Mouse (Mus musculus): ENCODE measurements around the gene Helz. TPM values are rescaled to one million over a fixed set of nuclear protein-coding genes. Genes with fewer than 3 reads are reported as not detected.

The Helz gene
- polyA plus RNA-seq, 1 experiment from 2014 or later = 17.3 TPM

DNA sequence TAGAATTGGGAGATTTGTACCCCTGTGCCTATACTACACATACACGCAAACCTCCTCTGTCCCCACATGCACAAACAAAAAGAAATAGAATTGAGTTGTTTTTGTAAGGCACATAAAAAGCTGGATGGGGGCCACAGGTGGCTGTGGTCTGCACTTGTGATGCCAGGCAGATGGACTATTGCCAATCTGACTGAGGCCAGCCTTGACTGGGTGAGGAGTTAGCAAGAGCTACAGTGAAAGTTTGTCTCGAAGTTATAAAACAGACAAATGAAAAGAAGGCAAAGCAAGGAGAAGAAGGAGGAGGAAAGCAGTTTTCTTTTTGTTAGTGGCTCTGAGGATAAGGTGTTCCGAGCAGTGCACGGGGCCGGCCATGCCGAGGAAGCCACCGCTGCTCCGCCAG lies 82.2 kb downstream of the Helz start:
- no peaks in the 10 kb centered on the region for H3K9me3 ChIP-seq
- H3K36me3 ChIP-seq = peaks cover 22% of the 10 kb centered on the region

DNA sequence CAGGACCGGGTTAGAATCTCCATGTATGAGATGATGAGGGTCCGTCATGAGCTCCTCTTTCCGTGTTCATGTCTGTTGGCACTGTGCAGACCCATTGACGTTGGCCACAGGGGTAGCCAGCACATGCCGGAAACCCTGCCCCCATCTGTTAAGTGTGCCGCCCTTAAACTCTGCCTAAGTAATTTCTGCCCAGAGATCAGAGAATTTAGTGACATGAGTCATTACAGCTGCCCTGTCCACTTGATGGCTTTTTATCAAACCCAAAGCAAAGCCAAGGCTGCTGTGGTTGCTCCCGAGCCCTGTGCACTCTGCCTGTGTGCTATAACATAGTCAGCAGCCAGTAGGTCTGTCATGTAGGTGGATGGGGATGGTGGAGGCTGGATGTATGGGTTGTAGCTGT lies 83.4 kb downstream of the Helz start:
- no peak overlapping the region for H3K4me2 ChIP-seq
- no peak for ATAC-seq (ENCODE audit: insufficient read depth, low FRiP score, low read depth)
- H3K9ac ChIP-seq = no peak overlapping the region
- H3K27ac ChIP-seq = no peak overlapping the region
- H3K27me3 ChIP-seq (replicated peaks) = no peaks in the 10 kb centered on the region
- H3K4me1 ChIP-seq = no peaks in the 10 kb centered on the region
- no peaks in the 10 kb centered on the region for H3K9me3 ChIP-seq
- no peak overlapping the region for H3K4me3 ChIP-seq (replicated peaks)
- WGBS = 82% methylated on average over 7 of the region's 7 CpGs
- H3K36me3 ChIP-seq = peaks cover 24% of the 10 kb centered on the region

More for the DNA sequence above, 82.2 kb downstream of the Helz start:
- Histone ChIP-seq H3K4me2 (no peak overlapping the region), H3K9ac (no peak overlapping the region), H3K4me1 (no peaks in the 10 kb centered on the region), H3K27me3 (replicated peaks) (no peaks in the 10 kb centered on the region), H3K27ac (no peak overlapping the region), H3K4me3 (replicated peaks) (no peak overlapping the region)
- 72% methylated on average over 8 of the region's 8 CpGs for WGBS
- no peak for ATAC-seq (ENCODE audit: insufficient read depth, low FRiP score, low read depth)

DNA sequence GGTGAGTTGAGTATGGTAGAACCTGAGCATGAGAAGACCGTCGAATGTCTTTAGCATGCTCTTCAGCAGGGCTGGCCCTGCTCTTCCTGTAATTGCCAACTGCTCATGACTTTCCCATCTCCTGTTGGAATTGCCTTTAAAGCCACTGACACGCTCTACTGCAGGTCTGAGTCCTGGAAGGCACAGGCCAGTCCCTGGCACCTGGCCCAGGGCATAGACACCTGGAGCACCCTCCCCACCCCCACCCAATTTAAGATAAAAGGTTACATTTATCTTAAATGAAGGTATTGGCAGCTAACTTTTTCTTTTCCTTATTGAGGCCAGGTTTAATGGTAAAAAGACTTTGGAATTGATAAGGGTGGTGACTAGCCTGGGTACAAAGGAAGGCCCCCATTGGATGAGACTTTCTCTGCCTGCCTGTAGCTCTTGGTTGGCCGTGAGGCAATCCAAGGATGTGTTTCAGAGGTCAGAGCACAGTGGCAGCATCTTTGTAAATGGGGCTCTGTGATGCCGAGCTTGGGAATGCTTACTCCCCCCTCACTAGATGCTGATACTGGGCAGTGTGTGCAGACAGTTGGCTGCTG lies 85.9 kb downstream of the Helz start:
- no peak overlapping the region for H3K4me3 ChIP-seq (replicated peaks)
- peaks cover 30% of the 10 kb centered on the region for H3K36me3 ChIP-seq
- H3K27ac ChIP-seq = no peak overlapping the region
- no peaks in the 10 kb centered on the region for H3K27me3 ChIP-seq (replicated peaks)
- H3K4me1 ChIP-seq = no peaks in the 10 kb centered on the region
- no peaks in the 10 kb centered on the region for H3K9me3 ChIP-seq
- WGBS = 83% methylated on average over 5 of the region's 5 CpGs
- H3K4me2 ChIP-seq = no peak overlapping the region
- ATAC-seq (ENCODE audit: insufficient read depth, low FRiP score, low read depth) = no peak
- H3K9ac ChIP-seq = no peak overlapping the region

DNA sequence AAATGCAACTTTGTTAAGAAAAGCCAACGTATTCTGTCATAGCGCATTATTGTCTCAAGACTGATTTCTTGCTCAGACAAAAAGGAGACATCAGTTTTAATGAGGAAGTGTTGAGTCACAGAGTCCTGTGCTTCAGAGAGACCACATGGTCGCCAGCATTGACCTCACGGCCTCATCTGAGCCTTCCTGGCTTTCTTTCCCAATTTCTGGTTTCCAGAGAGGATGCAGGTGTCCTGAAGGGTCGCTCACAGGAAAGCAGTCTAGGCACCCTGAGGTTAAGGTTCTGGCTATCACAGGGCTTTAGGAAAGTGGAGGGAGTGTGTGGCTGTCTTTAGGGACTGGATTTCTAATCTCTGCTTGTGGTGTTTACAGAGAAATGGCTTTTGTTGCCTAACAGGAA lies 90.4 kb downstream of the Helz start:
- Histone ChIP-seq H3K36me3 (peaks cover 22% of the 10 kb centered on the region), H3K9me3 (no peaks in the 10 kb centered on the region), H3K4me1 (no peaks in the 10 kb centered on the region), H3K4me2 (no peak overlapping the region), H3K27ac (no peak overlapping the region), H3K27me3 (replicated peaks) (no peaks in the 10 kb centered on the region), H3K9ac (no peak overlapping the region), H3K4me3 (replicated peaks) (no peak overlapping the region)
- WGBS = 80% methylated on average over 5 of the region's 5 CpGs
- ATAC-seq (ENCODE audit: insufficient read depth, low FRiP score, low read depth) = no peak

DNA sequence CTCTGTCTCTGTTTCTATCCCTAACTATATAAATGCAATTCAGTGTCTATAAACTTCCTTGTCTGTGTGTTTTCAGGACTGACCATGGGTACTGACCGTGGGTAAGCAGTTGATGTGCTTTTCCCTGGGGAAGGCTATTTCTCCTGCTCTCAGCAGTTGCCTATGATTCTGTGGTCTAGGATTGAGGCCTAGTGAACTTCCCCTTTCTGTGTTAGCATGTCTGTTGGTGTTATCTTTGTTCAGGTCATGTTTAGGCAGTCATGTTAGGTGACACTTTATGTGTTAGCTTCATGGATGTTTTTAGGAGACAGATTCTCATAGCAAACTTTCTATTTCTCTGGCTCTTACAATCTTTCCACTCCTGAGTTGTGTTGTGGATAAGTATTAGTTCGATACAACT lies 91.9 kb downstream of the Helz start:
- ATAC-seq (ENCODE audit: insufficient read depth, low FRiP score, low read depth) = no peak
- WGBS = 93% methylated on average over 2 of the region's 2 CpGs

DNA sequence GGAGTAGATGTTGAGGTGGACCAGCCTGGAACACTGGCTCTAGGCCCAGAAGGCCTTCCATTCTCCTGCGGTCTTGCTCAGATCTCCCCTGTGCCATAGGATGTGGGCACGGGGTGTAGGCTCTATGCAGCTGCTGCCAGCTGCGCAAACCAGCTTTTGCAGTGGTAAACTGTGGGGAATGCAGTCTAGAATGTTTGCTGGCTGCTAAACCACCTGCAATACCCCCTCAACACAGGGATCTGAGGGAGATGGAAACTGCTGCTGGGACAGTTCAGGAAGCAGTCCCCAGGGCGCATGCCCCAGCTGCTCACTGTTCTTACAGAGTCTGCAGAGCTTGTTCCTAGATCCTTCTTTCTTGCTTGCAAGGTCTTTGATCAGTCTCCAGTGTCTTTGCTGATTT lies 96.7 kb downstream of the Helz start:
- Histone ChIP-seq H3K9me3 (no peaks in the 10 kb centered on the region), H3K27me3 (replicated peaks) (no peaks in the 10 kb centered on the region), H3K27ac (no peak overlapping the region), H3K36me3 (peaks cover 19% of the 10 kb centered on the region; the same call in 1 of the 2 replicates), H3K4me3 (replicated peaks) (no peak overlapping the region), H3K4me1 (no peaks in the 10 kb centered on the region), H3K4me2 (no peak overlapping the region), H3K9ac (no peak overlapping the region)
- WGBS = 91% methylated on average over 4 of the region's 4 CpGs
- no peak for ATAC-seq (ENCODE audit: insufficient read depth, low FRiP score, low read depth)

More for the DNA sequence above, 91.9 kb downstream of the Helz start:
- Histone ChIP-seq H3K4me1 (no peaks in the 10 kb centered on the region), H3K4me2 (no peak overlapping the region), H3K27ac (no peak overlapping the region), H3K36me3 (peaks cover 22% of the 10 kb centered on the region), H3K9ac (no peak overlapping the region), H3K27me3 (replicated peaks) (no peaks in the 10 kb centered on the region), H3K9me3 (no peaks in the 10 kb centered on the region), H3K4me3 (replicated peaks) (no peak overlapping the region)

DNA sequence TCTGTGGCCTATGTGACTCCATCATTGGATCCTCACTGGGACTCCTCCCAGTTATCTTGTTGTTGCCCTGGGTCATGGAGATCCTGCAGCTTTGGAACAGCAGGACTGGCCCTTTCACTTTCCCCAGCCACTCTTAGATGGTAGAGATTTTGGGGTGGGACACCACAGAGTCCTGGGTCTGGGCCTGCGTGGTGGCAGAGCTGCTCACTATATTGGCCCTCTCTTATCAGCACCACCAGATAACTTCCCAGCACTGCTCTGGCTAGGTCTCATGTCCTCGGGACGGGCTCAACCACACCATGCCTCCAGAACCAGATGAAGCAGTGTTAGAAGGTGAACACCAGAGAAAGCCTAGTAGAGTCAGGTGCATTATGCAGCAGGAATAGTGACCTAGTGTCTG lies 99.6 kb downstream of the Helz start:
- Histone ChIP-seq H3K27me3 (replicated peaks) (no peaks in the 10 kb centered on the region), H3K27ac (no peak overlapping the region), H3K9me3 (no peaks in the 10 kb centered on the region), H3K4me1 (peaks cover 3% of the 10 kb centered on the region; the same call in 1 of the 2 replicates), H3K36me3 (peaks cover 19% of the 10 kb centered on the region; the same call in 1 of the 2 replicates), H3K9ac (no peak overlapping the region), H3K4me2 (no peak overlapping the region), H3K4me3 (replicated peaks) (no peak overlapping the region)
- 82% methylated on average over 3 of the region's 3 CpGs for WGBS
- ATAC-seq (ENCODE audit: insufficient read depth, low FRiP score, low read depth) = no peak

DNA sequence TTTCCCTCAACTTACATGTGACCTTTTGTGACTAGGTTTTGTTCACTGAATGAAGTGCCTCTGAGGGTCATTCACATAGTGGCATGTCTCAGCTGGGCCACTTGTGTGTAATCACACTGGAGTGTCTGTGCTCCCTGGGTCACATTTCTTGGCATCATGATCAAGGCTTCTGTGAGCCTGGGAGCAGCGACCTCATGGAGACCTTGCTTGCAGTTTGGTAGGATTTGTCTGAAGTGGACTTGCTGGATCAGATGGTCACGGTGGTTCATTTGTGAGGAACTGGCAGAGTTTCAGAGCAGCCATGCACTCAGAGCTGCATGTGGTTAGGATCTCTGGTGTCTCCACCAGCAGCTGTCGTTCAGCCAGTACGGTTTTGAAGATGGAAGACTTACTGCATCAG lies 100.9 kb downstream of the Helz start:
- no peaks in the 10 kb centered on the region for H3K27me3 ChIP-seq (replicated peaks)
- 84% methylated on average over 4 of the region's 4 CpGs for WGBS
- H3K4me3 ChIP-seq (replicated peaks) = no peak overlapping the region
- peaks cover 3% of the 10 kb centered on the region; the same call in 1 of the 2 replicates for H3K4me1 ChIP-seq
- no peak overlapping the region for H3K4me2 ChIP-seq
- H3K27ac ChIP-seq = no peak overlapping the region
- no peak for ATAC-seq (ENCODE audit: insufficient read depth, low FRiP score, low read depth)
- peaks cover 18% of the 10 kb centered on the region; the same call in 1 of the 2 replicates for H3K36me3 ChIP-seq
- H3K9ac ChIP-seq = no peak overlapping the region
- no peaks in the 10 kb centered on the region for H3K9me3 ChIP-seq

DNA sequence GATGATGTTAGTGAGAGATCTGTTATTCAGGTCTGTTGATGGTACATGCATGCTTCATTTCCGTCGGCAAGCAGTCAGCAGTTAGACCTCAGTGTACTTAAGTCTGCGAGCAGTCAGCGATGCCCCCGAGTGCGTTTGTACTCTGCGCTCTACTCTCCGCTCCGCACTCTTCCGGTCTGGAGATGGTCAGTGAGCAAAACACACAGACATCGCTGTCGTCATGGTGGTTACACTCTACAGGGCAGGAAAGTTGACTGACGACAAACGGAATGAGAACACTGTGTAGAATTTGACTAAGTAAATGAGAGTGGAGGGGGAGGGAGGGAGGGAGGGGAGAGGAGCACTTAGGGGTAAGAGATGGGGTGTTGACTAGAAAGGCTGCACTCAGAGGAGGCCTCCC lies 101.7 kb downstream of the Helz start:
- H3K9me3 ChIP-seq = no peaks in the 10 kb centered on the region
- no peaks in the 10 kb centered on the region for H3K27me3 ChIP-seq (replicated peaks)
- H3K4me2 ChIP-seq = no peak overlapping the region
- peaks cover 13% of the 10 kb centered on the region; the same call in 1 of the 2 replicates for H3K36me3 ChIP-seq
- no peak for ATAC-seq (ENCODE audit: insufficient read depth, low FRiP score, low read depth)
- no peak overlapping the region for H3K4me3 ChIP-seq (replicated peaks)
- H3K27ac ChIP-seq = no peak overlapping the region
- no peak overlapping the region for H3K9ac ChIP-seq
- 90% methylated on average over 14 of the region's 14 CpGs for WGBS
- H3K4me1 ChIP-seq = peaks cover 3% of the 10 kb centered on the region; the same call in 1 of the 2 replicates

DNA sequence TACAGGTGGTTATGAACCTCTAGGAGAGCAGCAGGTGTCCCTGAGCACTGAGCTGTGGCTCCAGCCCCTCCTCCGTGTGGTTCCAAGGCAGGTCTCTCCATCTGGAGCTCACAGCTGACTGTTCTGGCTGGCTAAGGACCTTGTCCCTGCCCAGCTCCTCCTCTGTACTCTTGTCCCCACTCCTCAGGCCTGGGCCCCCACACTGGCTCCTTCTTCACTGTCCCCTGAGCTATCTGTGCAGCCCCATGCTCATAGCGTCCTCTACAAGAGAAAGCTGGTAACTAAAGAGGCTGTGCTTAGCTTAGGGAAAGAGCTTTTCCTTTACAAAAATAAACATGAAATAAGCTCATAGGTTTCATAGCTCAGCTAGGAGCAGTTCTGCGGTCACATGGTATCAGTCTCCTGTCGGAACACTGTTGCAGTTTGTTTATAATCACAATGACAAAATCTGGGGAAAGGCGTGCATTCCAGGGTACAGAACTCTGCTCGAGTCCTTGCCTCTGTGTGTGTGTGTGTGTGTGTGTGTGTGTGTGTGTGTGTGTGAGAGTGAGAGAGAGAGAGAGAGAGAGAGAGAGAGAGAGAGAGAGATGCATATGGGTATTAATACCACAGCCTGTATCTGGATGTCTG lies 102.8 kb downstream of the Helz start:
- no peak for ATAC-seq (ENCODE audit: insufficient read depth, low FRiP score, low read depth)

DNA sequence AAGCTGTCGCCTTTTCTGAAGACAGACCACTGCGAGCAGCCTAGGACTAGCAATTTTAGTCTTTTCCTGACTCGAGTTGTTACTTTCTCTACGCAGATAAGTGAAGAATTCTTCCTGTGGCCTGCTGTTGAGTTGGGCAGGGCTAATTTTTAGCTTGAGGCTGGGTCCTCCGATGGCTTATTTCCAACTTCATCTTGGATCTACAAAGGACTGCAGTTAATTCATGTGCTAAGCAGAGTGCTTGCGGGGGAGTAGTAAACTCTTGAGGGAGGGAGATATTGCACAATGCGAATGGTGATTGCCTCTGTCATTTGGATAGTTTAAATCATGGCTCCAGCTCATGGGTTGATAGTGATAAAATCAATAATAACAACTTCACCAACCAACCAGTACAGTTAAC lies 103.7 kb downstream of the Helz start:
- Histone ChIP-seq H3K36me3 (peaks cover 8% of the 10 kb centered on the region; the same call in 1 of the 2 replicates), H3K27me3 (replicated peaks) (no peaks in the 10 kb centered on the region), H3K9me3 (no peaks in the 10 kb centered on the region), H3K27ac (no peak overlapping the region), H3K4me3 (replicated peaks) (no peak overlapping the region), H3K4me1 (peaks cover 3% of the 10 kb centered on the region; the same call in 1 of the 2 replicates), H3K4me2 (no peak overlapping the region), H3K9ac (no peak overlapping the region)
- ATAC-seq (ENCODE audit: insufficient read depth, low FRiP score, low read depth) = no peak
- WGBS = 67% methylated on average over 7 of the region's 7 CpGs

More for the DNA sequence above, 102.8 kb downstream of the Helz start:
- Histone ChIP-seq H3K27me3 (replicated peaks) (no peaks in the 10 kb centered on the region), H3K36me3 (peaks cover 13% of the 10 kb centered on the region; the same call in 1 of the 2 replicates), H3K9ac (no peak overlapping the region), H3K4me3 (replicated peaks) (no peak overlapping the region), H3K9me3 (no peaks in the 10 kb centered on the region), H3K4me2 (no peak overlapping the region), H3K4me1 (peaks cover 3% of the 10 kb centered on the region; the same call in 1 of the 2 replicates), H3K27ac (no peak overlapping the region)
- 52% methylated on average over 6 of the region's 6 CpGs for WGBS

DNA sequence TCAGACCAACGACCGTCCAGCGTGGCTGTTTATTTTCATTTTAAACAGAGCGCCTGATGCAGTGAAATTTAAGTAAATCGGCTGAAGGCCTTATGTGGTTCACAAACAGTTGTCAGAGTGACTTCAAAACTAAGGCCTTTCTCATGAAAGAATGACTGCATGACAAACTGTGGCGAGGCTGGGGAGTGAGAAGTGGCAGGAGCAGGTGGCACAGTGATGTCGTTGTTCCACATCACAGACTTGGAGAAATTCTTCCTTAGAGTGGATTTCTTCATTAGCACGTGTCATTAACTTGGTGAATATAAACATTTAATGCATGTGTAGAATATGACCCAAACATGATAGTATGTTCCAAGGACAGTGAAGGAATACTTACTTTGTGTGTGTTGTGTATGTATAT lies 104.4 kb downstream of the Helz start:
- 49% methylated on average over 8 of the region's 8 CpGs for WGBS
- Histone ChIP-seq H3K4me1 (peaks cover 3% of the 10 kb centered on the region; the same call in 1 of the 2 replicates), H3K9ac (no peak overlapping the region), H3K4me2 (no peak overlapping the region), H3K27ac (no peak overlapping the region), H3K9me3 (no peaks in the 10 kb centered on the region), H3K36me3 (peaks cover 9% of the 10 kb centered on the region; the same call in 1 of the 2 replicates), H3K27me3 (replicated peaks) (no peaks in the 10 kb centered on the region), H3K4me3 (replicated peaks) (no peak overlapping the region)
- no peak for ATAC-seq (ENCODE audit: insufficient read depth, low FRiP score, low read depth)
